Mouse (Mus musculus) ES-E14 (cell line): ENCODE results near the gene Fam129c. TPM values are rescaled to one million over a fixed set of nuclear protein-coding genes. Genes with fewer than 3 reads are reported as not detected.
A peak's percentile ranks its signal among the peaks of the same experiment; 100 is the strongest.

ENCODE experiments used
- DNase-seq: peaks from one replicate; pipeline ENCODE4 v3.0.0-alpha.2; 2013; ENCODE audit warnings: low read depth, low spot score
- H3K27ac ChIP-seq: 2 replicates; pipeline ENCODE4 v1.5.1; 2012; ENCODE audit warnings: low read depth, mild to moderate bottlenecking, low read length, moderate library complexity, mixed read lengths; ENCODE audit not compliant: poor library complexity, insufficient read depth, severe bottlenecking
- H3K36me3 ChIP-seq: 2 replicates; pipeline ENCODE4 v1.6.1; 2012; ENCODE audit warnings: mild to moderate bottlenecking, low read length, moderate library complexity, mixed read lengths; ENCODE audit not compliant: control insufficient read depth, poor library complexity, insufficient read depth, severe bottlenecking
- H3K4me1 ChIP-seq, 2 experiments: fragments of 150-350 bp in 1 of 2; sonication (generic) in 1 of 2; 2 replicates each; pipeline ENCODE4 v1.6.1; 2012; ENCODE audit warnings: low read length in 2 of 2, mild to moderate bottlenecking in 1 of 2, mixed read lengths in 1 of 2; ENCODE audit not compliant: control insufficient read depth in 2 of 2, insufficient read depth in 2 of 2, poor library complexity in 1 of 2
- H3K4me3 ChIP-seq, 2 experiments: fragments of 150-350 bp in 1 of 2; sonication (generic) in 1 of 2; 2 replicates each; pipeline ENCODE4 v1.5.1; 2012; ENCODE audit warnings: low read length in 2 of 2, low read depth in 1 of 2, mild to moderate bottlenecking in 1 of 2, mixed read lengths in 1 of 2; ENCODE audit not compliant: insufficient read depth in 1 of 2, poor library complexity in 1 of 2, severe bottlenecking in 1 of 2
- H3K9ac ChIP-seq: 2 replicates; pipeline ENCODE4 v1.6.1; 2012; ENCODE audit warnings: low read depth, mild to moderate bottlenecking, low read length, mixed read lengths; ENCODE audit not compliant: poor library complexity, insufficient read depth, severe bottlenecking
- H3K9me3 ChIP-seq: fragments of 150-350 bp; sonication (generic); 2 replicates; pipeline ENCODE4 v1.6.1; 2012; ENCODE audit warnings: low read depth, mild to moderate bottlenecking, low read length; ENCODE audit not compliant: control insufficient read depth, insufficient read depth
- CHD2 ChIP-seq: IDR thresholded peaks from 2 replicates; pipeline ENCODE4 v1.6.1; 2014; ENCODE audit warnings: mild to moderate bottlenecking, low read depth, low read length, inconsistent platforms
- HCFC1 ChIP-seq: IDR thresholded peaks from 2 replicates; pipeline ENCODE4 v1.6.1; 2012; ENCODE audit warnings: low read length, inconsistent platforms, borderline replicate concordance; ENCODE audit not compliant: insufficient read depth
- MAFK ChIP-seq: IDR thresholded peaks from 2 replicates; pipeline ENCODE4 v1.6.1; 2014; ENCODE audit warnings: mild to moderate bottlenecking, low read depth, low read length, inconsistent platforms; ENCODE audit not compliant: insufficient read depth
- ZC3H11A ChIP-seq: IDR thresholded peaks from 2 replicates; pipeline ENCODE4 v1.6.1; 2012; ENCODE audit warnings: low read depth, mild to moderate bottlenecking, inconsistent platforms, low read length, borderline replicate concordance
- ZNF384 ChIP-seq: IDR thresholded peaks from 2 replicates; pipeline ENCODE4 v1.6.1; 2012; ENCODE audit warnings: low read depth, low read length, inconsistent platforms
- in situ Hi-C, 2 experiments: fragments of 600-800 bp; cut with MboI; formaldehyde crosslinking; loops; one replicate each; pipeline ENCODE4 v1.15.1; 2025; ENCODE audit warnings: low sequenced_read_pairs in 2 of 2, inconsistent platforms in 1 of 2; ENCODE audit not compliant: unreplicated experiment in 2 of 2
- total RNA-seq: library from RNA; depleted of rRNA; stranded (reverse); fragments of 300-350 nt; gene quantifications from 2 replicates; pipeline ENCODE4 v1.2.3, GENCODE M21; 2012

Gene Fam129c
- total RNA-seq, 1 experiment, result 9.0 TPM

DNA sequence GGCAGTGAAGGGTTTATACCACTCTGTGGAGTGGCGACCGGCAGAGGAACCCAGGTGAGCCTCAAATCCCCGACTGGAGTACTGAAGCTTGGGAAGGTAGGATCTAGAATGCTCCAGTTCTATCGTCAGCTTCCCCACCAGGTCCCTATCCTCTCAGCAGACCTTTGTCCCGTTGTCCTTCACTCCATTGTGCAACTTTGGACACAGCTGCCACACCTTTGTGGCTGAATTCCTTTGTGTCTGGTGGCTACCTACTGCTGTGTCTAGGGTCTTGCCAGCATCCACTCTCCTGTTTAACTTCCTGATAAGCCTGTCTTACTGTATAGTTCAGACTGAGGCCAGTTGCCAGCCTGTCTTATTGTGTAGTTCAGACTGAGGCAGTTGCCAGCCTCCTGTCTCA, 14.7 kb downstream of the Fam129c start:
- no peak overlapping the region for H3K27ac ChIP-seq
- H3K9ac ChIP-seq, result peak overlapping the region; percentile 89
- peaks cover 0 to 8% of the 10 kb centered on the region in 2 experiments; a peak in 1 of 4 replicates for H3K4me1 ChIP-seq
- TF ChIP-seq HCFC1 (no peak), CHD2 (no peak), ZC3H11A (no peak), ZNF384 (no peak)
- peaks cover 19% of the 10 kb centered on the region; the same call in 1 of the 2 replicates for H3K36me3 ChIP-seq
- no peak for DNase-seq
- in situ Hi-C loops, result no loop called here
- H3K4me3 ChIP-seq, result peak overlapping the region; percentile 87 to 89
- no peaks in the 10 kb centered on the region for H3K9me3 ChIP-seq

DNA sequence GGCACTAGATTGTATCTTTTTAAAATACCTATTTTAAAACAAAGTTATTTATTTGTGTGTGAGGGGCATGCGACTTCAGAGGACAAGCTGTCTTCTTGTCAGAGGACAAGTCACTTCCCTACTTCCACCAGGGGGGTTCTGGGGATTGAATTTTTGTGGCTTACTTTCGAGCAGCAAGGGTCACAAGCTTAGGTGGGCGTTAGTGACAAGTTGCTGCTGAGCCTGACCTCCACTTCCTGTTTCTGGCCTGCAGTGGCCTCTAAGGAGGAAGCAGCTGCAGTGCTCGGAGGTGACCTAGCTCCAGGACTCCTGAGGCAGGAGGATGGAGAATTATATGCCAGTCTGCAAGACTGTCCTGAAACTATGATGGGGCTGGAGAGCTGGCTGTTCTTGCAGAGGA, 16.0 kb downstream of the Fam129c start:
- Histone ChIP-seq H3K4me3 (no peak overlapping the region), H3K9ac (no peak overlapping the region), H3K4me1 (peaks cover 0 to 8% of the 10 kb centered on the region in 2 experiments; a peak in 1 of 4 replicates), H3K27ac (no peak overlapping the region), H3K36me3 (peaks cover 32% of the 10 kb centered on the region), H3K9me3 (no peaks in the 10 kb centered on the region)
- DNase-seq, result no peak
- in situ Hi-C loops, result no loop called here
- TF ChIP-seq ZNF384 (no peak), MAFK (no peak), CHD2 (no peak), HCFC1 (no peak), ZC3H11A (no peak)

GRCm38 (mm10) chr8:71619786-71620185, 22.3 kb downstream of the Fam129c start:
- TF ChIP-seq HCFC1 (no peak), CHD2 (no peak), MAFK (no peak), ZNF384 (no peak), ZC3H11A (no peak)
- no peak overlapping the region for H3K4me3 ChIP-seq
- peaks cover 4% of the 10 kb centered on the region; the same call in 1 of the 2 replicates for H3K9me3 ChIP-seq
- in situ Hi-C loops, result no loop called here
- DNase-seq, result no peak
- peaks cover 79% of the 10 kb centered on the region for H3K36me3 ChIP-seq
- no peak overlapping the region for H3K9ac ChIP-seq
- H3K4me1 ChIP-seq, result no peaks in the 10 kb centered on the region
- no peak overlapping the region for H3K27ac ChIP-seq

GRCm38 (mm10) chr8:71625088-71625487, 27.6 kb downstream of the Fam129c start:
- no peak overlapping the region for H3K27ac ChIP-seq
- H3K36me3 ChIP-seq, result peaks cover 48% of the 10 kb centered on the region
- no peak overlapping the region for H3K4me3 ChIP-seq
- TF ChIP-seq ZC3H11A (no peak), ZNF384 (no peak), CHD2 (no peak), HCFC1 (no peak), MAFK (no peak)
- H3K9ac ChIP-seq, result no peak overlapping the region
- H3K4me1 ChIP-seq, result peaks cover 0 to 18% of the 10 kb centered on the region in 2 experiments; a peak in 3 of 4 replicates
- no peak for DNase-seq
- H3K9me3 ChIP-seq, result peaks cover 4% of the 10 kb centered on the region; the same call in 1 of the 2 replicates
- in situ Hi-C loops, result no loop called here
